Mouse (Mus musculus): ENCODE results near the gene Olfr316. TPM values are rescaled to one million over a fixed set of nuclear protein-coding genes. Genes with fewer than 3 reads are reported as not detected.
"Not testable (repeated sequence)": the region's sequence is repeated elsewhere in the genome, so short reads cannot be mapped to it uniquely, and the experiment has no call there.

The Olfr316 gene
- polyA plus RNA-seq (2014; fragmentation: Nextera tagmentation; extraction: Ambion mirVana): not detected in 2 replicates

GRCm38 (mm10) chr11:58752434-58752833, at the start of gene Olfr316:
Gene Olfr316 (plus strand): TSS chr11:58752734.
- H3K9ac ChIP-seq (replicated peaks; ENCODE audit: low read depth, low read length): no peak within 1 kb of the TSS
- ATAC-seq (ENCODE audit: insufficient number of reproducible peaks, insufficient read depth, low FRiP score, low read depth): no peak
- 79% methylated on average over 2 of the region's 2 CpGs for WGBS
- H3K9me3 ChIP-seq (ENCODE audit: control insufficient read depth, low read depth, low read length): no peaks in the 10 kb centered on the region
- no peak within 1 kb of the TSS for H3K27ac ChIP-seq (ENCODE audit: low read length)
- no peaks in the 10 kb centered on the region for H3K36me3 ChIP-seq (ENCODE audit: control insufficient read depth, insufficient read depth, low read length)
- H3K4me3 ChIP-seq (ENCODE audit: low read depth, low read length): no peak within 1 kb of the TSS
- no peaks in the 10 kb centered on the region for H3K27me3 ChIP-seq (ENCODE audit: control insufficient read depth, insufficient read depth, low read length)
- no peaks in the 10 kb centered on the region for H3K4me1 ChIP-seq (ENCODE audit: control insufficient read depth, insufficient read depth, low read length)
- no peak within 1 kb of the TSS for H3K4me2 ChIP-seq (replicated peaks; ENCODE audit: low read depth, low read length)

GRCm38 (mm10) chr11:58709086-58709485, 43.4 kb upstream of the Olfr316 start:
- Histone ChIP-seq H3K27ac (ENCODE audit: low read length) (no peak overlapping the region), H3K36me3 (ENCODE audit: control insufficient read depth, insufficient read depth, low read length) (no peaks in the 10 kb centered on the region), H3K4me1 (ENCODE audit: control insufficient read depth, insufficient read depth, low read length) (no peaks in the 10 kb centered on the region), H3K9me3 (ENCODE audit: control insufficient read depth, low read depth, low read length) (no peaks in the 10 kb centered on the region), H3K4me3 (ENCODE audit: low read depth, low read length) (no peak overlapping the region), H3K4me2 (replicated peaks; ENCODE audit: low read depth, low read length) (no peak overlapping the region), H3K9ac (replicated peaks; ENCODE audit: low read depth, low read length) (no peak overlapping the region), H3K27me3 (ENCODE audit: control insufficient read depth, insufficient read depth, low read length) (no peaks in the 10 kb centered on the region)
- WGBS: 78% methylated on average over 11 of the region's 11 CpGs
- no peak for ATAC-seq (ENCODE audit: insufficient number of reproducible peaks, insufficient read depth, low FRiP score, low read depth)

GRCm38 (mm10) chr11:58717723-58718122, 34.8 kb upstream of the Olfr316 start:
- WGBS: 89% methylated on average over 7 of the region's 7 CpGs
- not testable (repeated sequence) for H3K4me2 ChIP-seq (replicated peaks; ENCODE audit: low read depth, low read length); H3K4me3 ChIP-seq (ENCODE audit: low read depth, low read length); H3K36me3 ChIP-seq (ENCODE audit: control insufficient read depth, insufficient read depth, low read length); H3K4me1 ChIP-seq (ENCODE audit: control insufficient read depth, insufficient read depth, low read length); ATAC-seq (ENCODE audit: insufficient number of reproducible peaks, insufficient read depth, low FRiP score, low read depth); H3K27ac ChIP-seq (ENCODE audit: low read length); H3K9me3 ChIP-seq (ENCODE audit: control insufficient read depth, low read depth, low read length); H3K9ac ChIP-seq (replicated peaks; ENCODE audit: low read depth, low read length); H3K27me3 ChIP-seq (ENCODE audit: control insufficient read depth, insufficient read depth, low read length)

GRCm38 (mm10) chr11:58719701-58720100, 32.8 kb upstream of the Olfr316 start:
- Histone ChIP-seq H3K36me3 (ENCODE audit: control insufficient read depth, insufficient read depth, low read length) (no peaks in the 10 kb centered on the region), H3K27me3 (ENCODE audit: control insufficient read depth, insufficient read depth, low read length) (no peaks in the 10 kb centered on the region), H3K9me3 (ENCODE audit: control insufficient read depth, low read depth, low read length) (no peaks in the 10 kb centered on the region), H3K4me2 (replicated peaks; ENCODE audit: low read depth, low read length) (no peak overlapping the region), H3K4me1 (ENCODE audit: control insufficient read depth, insufficient read depth, low read length) (no peaks in the 10 kb centered on the region), H3K4me3 (ENCODE audit: low read depth, low read length) (no peak overlapping the region), H3K27ac (ENCODE audit: low read length) (no peak overlapping the region), H3K9ac (replicated peaks; ENCODE audit: low read depth, low read length) (no peak overlapping the region)
- WGBS: 79% methylated on average over 4 of the region's 4 CpGs
- ATAC-seq (ENCODE audit: insufficient number of reproducible peaks, insufficient read depth, low FRiP score, low read depth): no peak

GRCm38 (mm10) chr11:58723914-58724313, 28.6 kb upstream of the Olfr316 start, which contains the start of gene Olfr318:
Gene Olfr318 (minus strand): TSS chr11:58724014.
- Histone ChIP-seq H3K27me3 (ENCODE audit: control insufficient read depth, insufficient read depth, low read length) (no peaks in the 10 kb centered on the region), H3K9ac (replicated peaks; ENCODE audit: low read depth, low read length) (no peak within 1 kb of the TSS), H3K9me3 (ENCODE audit: control insufficient read depth, low read depth, low read length) (no peaks in the 10 kb centered on the region), H3K36me3 (ENCODE audit: control insufficient read depth, insufficient read depth, low read length) (no peaks in the 10 kb centered on the region), H3K27ac (ENCODE audit: low read length) (no peak within 1 kb of the TSS), H3K4me2 (replicated peaks; ENCODE audit: low read depth, low read length) (no peak within 1 kb of the TSS), H3K4me1 (ENCODE audit: control insufficient read depth, insufficient read depth, low read length) (no peaks in the 10 kb centered on the region), H3K4me3 (ENCODE audit: low read depth, low read length) (no peak within 1 kb of the TSS)
- ATAC-seq (ENCODE audit: insufficient number of reproducible peaks, insufficient read depth, low FRiP score, low read depth): no peak

- H3K4me3 ChIP-seq (ENCODE audit: low read depth, low read length); H3K4me1 ChIP-seq (ENCODE audit: control insufficient read depth, insufficient read depth, low read length); H3K4me2 ChIP-seq (replicated peaks; ENCODE audit: low read depth, low read length); H3K27ac ChIP-seq (ENCODE audit: low read length); H3K9ac ChIP-seq (replicated peaks; ENCODE audit: low read depth, low read length); H3K36me3 ChIP-seq (ENCODE audit: control insufficient read depth, insufficient read depth, low read length); H3K27me3 ChIP-seq (ENCODE audit: control insufficient read depth, insufficient read depth, low read length); ATAC-seq (ENCODE audit: insufficient number of reproducible peaks, insufficient read depth, low FRiP score, low read depth); H3K9me3 ChIP-seq (ENCODE audit: control insufficient read depth, low read depth, low read length): not testable (repeated sequence)
- WGBS: 75% methylated on average over 6 of the region's 6 CpGs
Observed at GRCm38 (mm10) chr11:58727896-58728650, 24.5 kb upstream of the Olfr316 start.

GRCm38 (mm10) chr11:58733372-58733771, 19.2 kb upstream of the Olfr316 start:
- no peaks in the 10 kb centered on the region for H3K27me3 ChIP-seq (ENCODE audit: control insufficient read depth, insufficient read depth, low read length)
- H3K4me3 ChIP-seq (ENCODE audit: low read depth, low read length): no peak overlapping the region
- ATAC-seq (ENCODE audit: insufficient number of reproducible peaks, insufficient read depth, low FRiP score, low read depth): no peak
- no peak overlapping the region for H3K4me2 ChIP-seq (replicated peaks; ENCODE audit: low read depth, low read length)
- H3K4me1 ChIP-seq (ENCODE audit: control insufficient read depth, insufficient read depth, low read length): no peaks in the 10 kb centered on the region
- H3K36me3 ChIP-seq (ENCODE audit: control insufficient read depth, insufficient read depth, low read length): no peaks in the 10 kb centered on the region
- no peak overlapping the region for H3K9ac ChIP-seq (replicated peaks; ENCODE audit: low read depth, low read length)
- H3K27ac ChIP-seq (ENCODE audit: low read length): no peak overlapping the region
- no peaks in the 10 kb centered on the region for H3K9me3 ChIP-seq (ENCODE audit: control insufficient read depth, low read depth, low read length)
- WGBS: 60% methylated on average over 3 of the region's 3 CpGs

- Histone ChIP-seq H3K4me3 (ENCODE audit: low read depth, low read length) (no peak within 1 kb of the TSS), H3K9ac (replicated peaks; ENCODE audit: low read depth, low read length) (no peak within 1 kb of the TSS), H3K4me2 (replicated peaks; ENCODE audit: low read depth, low read length) (no peak within 1 kb of the TSS), H3K27me3 (ENCODE audit: control insufficient read depth, insufficient read depth, low read length) (no peaks in the 10 kb centered on the region), H3K36me3 (ENCODE audit: control insufficient read depth, insufficient read depth, low read length) (no peaks in the 10 kb centered on the region), H3K4me1 (ENCODE audit: control insufficient read depth, insufficient read depth, low read length) (no peaks in the 10 kb centered on the region), H3K9me3 (ENCODE audit: control insufficient read depth, low read depth, low read length) (no peaks in the 10 kb centered on the region), H3K27ac (ENCODE audit: low read length) (no peak within 1 kb of the TSS)
- 63% methylated on average over 4 of the region's 4 CpGs for WGBS
- no peak for ATAC-seq (ENCODE audit: insufficient number of reproducible peaks, insufficient read depth, low FRiP score, low read depth)
Observed at GRCm38 (mm10) chr11:58738792-58739262, 13.7 kb upstream of the Olfr316 start, which contains the start of gene Olfr317. Gene Olfr317 (minus strand): TSS chr11:58739212.

- not testable (repeated sequence) for H3K4me2 ChIP-seq (replicated peaks; ENCODE audit: low read depth, low read length); H3K9me3 ChIP-seq (ENCODE audit: control insufficient read depth, low read depth, low read length); ATAC-seq (ENCODE audit: insufficient number of reproducible peaks, insufficient read depth, low FRiP score, low read depth); H3K27ac ChIP-seq (ENCODE audit: low read length); H3K27me3 ChIP-seq (ENCODE audit: control insufficient read depth, insufficient read depth, low read length); H3K9ac ChIP-seq (replicated peaks; ENCODE audit: low read depth, low read length); H3K4me3 ChIP-seq (ENCODE audit: low read depth, low read length); H3K36me3 ChIP-seq (ENCODE audit: control insufficient read depth, insufficient read depth, low read length); H3K4me1 ChIP-seq (ENCODE audit: control insufficient read depth, insufficient read depth, low read length)
- WGBS: 78% methylated on average over 18 of the region's 18 CpGs
Observed at GRCm38 (mm10) chr11:58751096-58751495, 1.4 kb upstream of the Olfr316 start.
